Mouse (Mus musculus) midbrain, embryonic 13.5 days (tissue): Measurements from ENCODE around the gene Gm45208. TPM values are rescaled to one million over a fixed set of nuclear protein-coding genes. Genes with fewer than 3 reads are reported as not detected.
A peak's percentile ranks its signal among the peaks of the same experiment; 100 is the strongest.
"Not testable (repeated sequence)": the region's sequence is repeated elsewhere in the genome, so short reads cannot be mapped to it uniquely, and the experiment has no call there.

Source experiments
- ATAC-seq: fragments of 200-750 bp; cut with Nextera tagmentation; 2 replicates; pipeline ENCODE4 v1.8.0; 2017; ENCODE audit warnings: mild to moderate bottlenecking, moderate TSS enrichment, moderate library complexity
- H3K27ac ChIP-seq: fragments of 300-500 bp; sonication (generic); 2 replicates; pipeline ENCODE4 v1.5.1; 2015; ENCODE audit warnings: inconsistent platforms, mild to moderate bottlenecking, moderate library complexity
- H3K27me3 ChIP-seq: fragments of 300-500 bp; sonication (generic); 2 replicates; pipeline ENCODE4 v1.6.1; 2015; ENCODE audit warnings: mild to moderate bottlenecking, inconsistent platforms
- H3K36me3 ChIP-seq: fragments of 300-500 bp; sonication (generic); 2 replicates; pipeline ENCODE4 v1.6.1; 2015; ENCODE audit warnings: mild to moderate bottlenecking, inconsistent platforms
- H3K4me1 ChIP-seq: fragments of 300-500 bp; sonication (generic); replicated peaks from 2 replicates; pipeline ENCODE4 v1.6.1; 2015; ENCODE audit warnings: inconsistent platforms
- H3K4me2 ChIP-seq: fragments of 300-500 bp; sonication (generic); replicated peaks from 2 replicates; pipeline ENCODE4 v1.6.1; 2015; ENCODE audit warnings: moderate library complexity, mild to moderate bottlenecking, inconsistent platforms
- H3K4me3 ChIP-seq: fragments of 300-500 bp; sonication (generic); replicated peaks from 2 replicates; pipeline ENCODE4 v1.5.1; 2015; ENCODE audit warnings: mild to moderate bottlenecking, inconsistent platforms
- H3K9ac ChIP-seq: fragments of 300-500 bp; sonication (generic); replicated peaks from 2 replicates; pipeline ENCODE4 v1.6.1; 2015; ENCODE audit warnings: mild to moderate bottlenecking, inconsistent platforms
- H3K9me3 ChIP-seq: fragments of 300-500 bp; sonication (generic); 2 replicates; pipeline ENCODE4 v1.6.1; 2016; ENCODE audit warnings: mild to moderate bottlenecking, inconsistent platforms
- WGBS: fragments of 180-500 bp; shearing (Covaris S2); methylation state at CpG from one replicate; pipeline ENCODE4 v1.1.7; 2015; 5-methylcytosine and 5-hydroxymethylcytosine counted together
- polyA plus RNA-seq: library from polyadenylated mRNA; unstranded; fragments of >200 nt; fragmentation: Nextera tagmentation; extraction: Ambion mirVana; gene quantifications from 2 replicates; pipeline ENCODE4 v1.2.1, GENCODE M21; 2015

Gm45208 gene
- polyA plus RNA-seq, 1 experiment from 2014 or later: not detected

DNA sequence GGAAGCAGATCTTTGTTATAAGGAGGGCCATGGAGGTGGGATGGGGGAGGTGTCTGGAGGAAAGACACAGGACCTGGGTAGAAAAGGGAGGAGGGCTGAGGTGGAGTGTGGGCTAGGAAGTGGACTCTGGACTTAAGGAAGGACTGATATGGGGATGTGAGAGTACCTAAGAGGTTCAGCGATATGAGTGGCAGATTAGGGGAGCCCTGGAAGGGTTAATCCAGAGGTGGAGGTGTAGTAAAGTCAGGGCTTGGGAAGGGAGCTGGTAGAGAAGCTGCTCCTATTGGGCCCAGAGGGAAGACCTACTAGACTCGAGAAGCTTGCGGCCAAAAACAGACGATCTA, 6.8 kb downstream of the Gm45208 start:
- no peaks in the 10 kb centered on the region for H3K9me3 ChIP-seq
- peaks cover 13% of the 10 kb centered on the region for H3K4me1 ChIP-seq
- no peaks in the 10 kb centered on the region for H3K27me3 ChIP-seq
- H3K4me2 ChIP-seq: peak overlapping the region; percentile 62
- 42% methylated on average over 4 of the region's 4 CpGs for WGBS
- peaks cover 30% of the 10 kb centered on the region for H3K36me3 ChIP-seq
- peak; percentile 1; the same call in 1 of the 2 replicates for ATAC-seq
- H3K27ac ChIP-seq: peak overlapping the region; percentile 72; the same call in 1 of the 2 replicates
- H3K4me3 ChIP-seq: peak overlapping the region; percentile 48
- peak overlapping the region; percentile 66 for H3K9ac ChIP-seq

DNA sequence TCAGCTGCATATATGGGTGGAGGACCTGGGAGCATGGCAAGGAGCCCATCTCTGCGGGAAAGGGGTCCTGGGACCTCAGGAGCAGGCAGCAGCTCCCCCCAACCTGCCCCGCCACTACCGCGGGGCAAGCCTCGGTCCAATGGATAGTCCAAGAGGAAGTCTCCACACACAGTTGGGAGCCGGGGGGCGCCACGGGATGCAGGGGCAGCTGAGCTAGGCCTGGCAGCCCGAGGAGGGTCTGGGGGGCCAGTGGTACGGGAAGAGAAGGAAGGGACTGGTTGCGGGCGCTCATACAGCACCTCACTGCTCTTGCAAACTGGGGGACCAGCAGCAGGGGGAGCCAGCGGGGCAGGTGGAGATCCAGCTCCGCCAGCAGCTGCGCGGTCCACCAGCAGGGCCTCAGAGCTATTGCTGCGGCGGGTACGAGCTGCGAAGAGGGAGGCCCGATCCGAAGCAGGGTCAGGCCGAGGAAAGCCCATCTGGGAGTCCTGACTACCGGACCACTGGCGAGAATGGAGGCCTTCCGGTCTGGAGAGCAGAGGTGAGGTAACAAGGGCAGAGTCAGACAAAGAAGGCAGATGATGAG, 11.6 kb downstream of the Gm45208 start:
- Histone ChIP-seq H3K27me3 (no peaks in the 10 kb centered on the region), H3K4me2 (no peak overlapping the region), H3K4me1 (peaks cover 11% of the 10 kb centered on the region), H3K27ac (no peak overlapping the region), H3K9me3 (no peaks in the 10 kb centered on the region), H3K36me3 (peaks cover 45% of the 10 kb centered on the region), H3K4me3 (no peak overlapping the region), H3K9ac (no peak overlapping the region)
- WGBS: 32% methylated on average over 26 of the region's 26 CpGs
- ATAC-seq: no peak

DNA sequence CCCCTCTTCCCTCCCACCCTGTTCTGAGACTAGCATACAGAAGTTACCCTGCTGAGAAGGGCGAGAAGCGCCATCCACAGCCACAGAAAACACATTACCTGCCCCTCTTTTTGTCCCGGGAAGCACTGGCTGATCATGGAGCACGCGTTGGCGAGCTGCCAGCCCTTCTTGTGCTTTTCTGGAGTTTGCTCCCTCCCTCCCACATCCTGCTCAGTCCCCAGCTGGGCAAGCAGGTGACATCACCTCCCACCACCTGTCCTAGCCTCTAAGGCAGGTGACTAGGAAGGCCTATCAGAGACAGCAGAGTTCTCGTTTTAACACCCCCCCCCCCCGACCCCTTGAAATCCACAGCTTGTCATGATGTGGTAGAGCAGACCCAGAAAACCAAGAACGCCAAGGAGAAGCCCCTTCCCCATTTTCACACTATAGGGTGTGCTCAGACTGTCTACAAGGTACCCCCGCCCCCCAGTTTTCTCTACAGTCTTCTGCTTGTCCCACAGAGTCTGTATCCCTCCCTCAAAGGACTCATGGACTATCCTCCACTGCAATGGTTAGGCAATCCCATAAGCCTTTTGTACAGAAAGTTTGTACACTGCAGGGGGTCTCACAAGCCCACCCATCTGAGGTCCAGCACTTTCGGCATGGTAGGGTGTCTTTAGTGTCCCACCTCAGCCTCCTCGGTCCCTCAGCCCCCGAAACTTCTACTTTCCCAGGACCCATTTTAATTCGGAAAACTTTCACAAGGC, 17.5 kb downstream of the Gm45208 start:
- Histone ChIP-seq H3K27ac (no peak overlapping the region), H3K9me3 (no peaks in the 10 kb centered on the region), H3K4me1 (0 out of 2 replicates have a peak, but pooled peaks cover 3% of the 10 kb centered on the region), H3K9ac (no peak overlapping the region), H3K27me3 (no peaks in the 10 kb centered on the region), H3K36me3 (peaks cover 32% of the 10 kb centered on the region), H3K4me2 (no peak overlapping the region), H3K4me3 (no peak overlapping the region)
- ATAC-seq: no peak
- 74% methylated on average over 14 of the region's 14 CpGs for WGBS

- H3K27me3 ChIP-seq: no peaks in the 10 kb centered on the region
- no peak overlapping the region for H3K4me2 ChIP-seq
- no peak overlapping the region for H3K9ac ChIP-seq
- peaks cover 27% of the 10 kb centered on the region for H3K36me3 ChIP-seq
- 76% methylated on average over 10 of the region's 10 CpGs for WGBS
- no peak overlapping the region for H3K4me3 ChIP-seq
- H3K4me1 ChIP-seq: 0 out of 2 replicates have a peak, but pooled peaks cover 3% of the 10 kb centered on the region
- no peak for ATAC-seq
- no peak overlapping the region for H3K27ac ChIP-seq
- H3K9me3 ChIP-seq: no peaks in the 10 kb centered on the region
These were observed 18.2 kb downstream of the Gm45208 start for GRCm38 (mm10) chrX:7740082-7740819.

DNA sequence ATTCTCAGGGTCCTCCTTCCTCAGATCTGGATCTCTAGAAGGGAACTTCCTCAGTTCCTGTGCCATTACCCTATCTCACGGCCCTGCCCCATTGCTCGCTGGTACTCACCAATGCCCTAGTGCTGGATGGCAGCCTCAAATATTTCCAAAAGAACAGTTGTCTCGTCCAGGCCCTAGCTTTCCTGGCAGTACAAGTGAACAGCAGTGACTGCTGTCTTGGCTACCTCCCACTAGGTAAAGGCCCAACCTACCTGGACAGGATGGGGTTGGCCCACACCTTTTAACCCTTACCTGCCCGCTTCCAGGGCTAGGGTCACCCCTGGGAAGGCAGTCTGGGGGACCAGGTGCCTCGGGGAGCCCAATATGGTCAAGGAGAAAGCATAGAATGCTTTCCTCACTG, 19.1 kb downstream of the Gm45208 start:
- no peak overlapping the region for H3K4me3 ChIP-seq
- no peak overlapping the region for H3K9ac ChIP-seq
- H3K27me3 ChIP-seq: no peaks in the 10 kb centered on the region
- no peak for ATAC-seq
- H3K36me3 ChIP-seq: peaks cover 19% of the 10 kb centered on the region
- H3K4me2 ChIP-seq: no peak overlapping the region
- WGBS: 80% methylated on average over 5 of the region's 5 CpGs
- H3K9me3 ChIP-seq: no peaks in the 10 kb centered on the region
- H3K4me1 ChIP-seq: 0 out of 2 replicates have a peak, but pooled peaks cover 3% of the 10 kb centered on the region
- H3K27ac ChIP-seq: no peak overlapping the region

DNA sequence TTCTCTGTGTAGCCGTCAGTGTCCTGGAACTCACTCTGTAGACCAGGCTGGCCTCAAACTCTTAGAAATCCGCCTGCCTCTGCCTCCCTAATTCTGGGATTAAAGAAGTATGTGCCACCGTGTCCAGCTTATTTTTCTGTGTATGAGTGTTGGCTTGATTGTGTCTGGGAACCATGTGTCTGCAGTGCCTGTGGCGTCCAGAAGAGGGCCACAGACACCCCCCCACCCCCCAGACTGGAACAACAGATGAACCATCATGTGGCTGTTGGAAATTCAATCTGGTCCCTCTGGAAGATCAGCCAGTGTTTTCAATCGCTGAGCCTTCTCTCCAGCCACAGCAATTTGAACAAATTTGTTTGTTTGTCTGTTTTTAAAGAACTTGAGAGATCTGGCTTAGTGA, 21.4 kb downstream of the Gm45208 start:
- Histone ChIP-seq H3K4me1 (0 out of 2 replicates have a peak, but pooled peaks cover 3% of the 10 kb centered on the region), H3K27ac (no peak overlapping the region), H3K4me2 (no peak overlapping the region), H3K9ac (no peak overlapping the region), H3K9me3 (no peaks in the 10 kb centered on the region), H3K36me3 (no peaks in the 10 kb centered on the region), H3K4me3 (no peak overlapping the region), H3K27me3 (no peaks in the 10 kb centered on the region)
- no peak for ATAC-seq
- WGBS: 63% methylated on average over 5 of the region's 5 CpGs

DNA sequence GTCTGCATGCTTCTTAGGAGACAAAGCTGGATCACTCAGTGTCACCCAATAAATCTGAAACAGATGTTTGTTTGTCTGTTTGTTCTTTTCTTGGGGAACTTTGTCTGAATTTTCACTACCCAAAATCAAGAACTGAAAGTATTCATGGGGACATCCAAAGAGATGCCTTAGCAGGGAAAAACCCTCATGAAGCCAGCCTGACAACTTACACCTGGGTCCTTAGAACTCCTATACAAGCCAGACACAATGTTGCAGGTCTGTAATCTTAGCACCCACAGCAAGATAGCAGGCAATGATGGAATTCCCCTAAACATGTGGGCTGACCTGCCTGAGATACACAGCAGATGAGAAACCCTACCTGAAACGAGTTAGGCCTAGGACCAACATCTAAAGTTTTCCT, 22.9 kb downstream of the Gm45208 start:
- H3K9ac ChIP-seq: no peak overlapping the region
- H3K9me3 ChIP-seq: no peaks in the 10 kb centered on the region
- no peak overlapping the region for H3K4me2 ChIP-seq
- peaks cover 9% of the 10 kb centered on the region; the same call in 1 of the 2 replicates for H3K4me1 ChIP-seq
- no peak overlapping the region for H3K27ac ChIP-seq
- 80% methylated on average over 1 of the region's 1 CpGs for WGBS
- no peaks in the 10 kb centered on the region for H3K36me3 ChIP-seq
- H3K27me3 ChIP-seq: no peaks in the 10 kb centered on the region
- H3K4me3 ChIP-seq: no peak overlapping the region
- ATAC-seq: no peak

- no peak overlapping the region for H3K27ac ChIP-seq
- H3K4me1 ChIP-seq: peaks cover 9% of the 10 kb centered on the region; the same call in 1 of the 2 replicates
- H3K9ac ChIP-seq: no peak overlapping the region
- ATAC-seq: no peak
- no peak overlapping the region for H3K4me3 ChIP-seq
- H3K9me3 ChIP-seq: no peaks in the 10 kb centered on the region
- H3K27me3 ChIP-seq: no peaks in the 10 kb centered on the region
- no peaks in the 10 kb centered on the region for H3K36me3 ChIP-seq
- no peak overlapping the region for H3K4me2 ChIP-seq
- 91% methylated on average over 8 of the region's 8 CpGs for WGBS
These were observed 23.4 kb downstream of the Gm45208 start for GRCm38 (mm10) chrX:7745429-7745828.

- H3K4me2 ChIP-seq: peak within 1 kb of the TSS; percentile 58
- H3K27me3 ChIP-seq: no peaks in the 10 kb centered on the region
- peak within 1 kb of the TSS; percentile 61 for H3K4me3 ChIP-seq
- 10% methylated on average over 28 of the region's 56 CpGs for WGBS
- H3K36me3 ChIP-seq: no peaks in the 10 kb centered on the region
- 0 out of 2 replicates have a peak within 1 kb of the TSS, but pooled peaks have one; percentile 19 for H3K27ac ChIP-seq
- H3K9me3 ChIP-seq: no peaks in the 10 kb centered on the region
- H3K9ac ChIP-seq: peak within 1 kb of the TSS; percentile 72
- peak; percentile 90 for ATAC-seq
- peaks cover 9% of the 10 kb centered on the region; the same call in 1 of the 2 replicates for H3K4me1 ChIP-seq
These were observed 28.5 kb downstream of the Gm45208 start, which contains the start of gene Ccdc120 for GRCm38 (mm10) chrX:7750432-7751116. Gene Ccdc120 (minus strand): TSS chrX:7750905.

DNA sequence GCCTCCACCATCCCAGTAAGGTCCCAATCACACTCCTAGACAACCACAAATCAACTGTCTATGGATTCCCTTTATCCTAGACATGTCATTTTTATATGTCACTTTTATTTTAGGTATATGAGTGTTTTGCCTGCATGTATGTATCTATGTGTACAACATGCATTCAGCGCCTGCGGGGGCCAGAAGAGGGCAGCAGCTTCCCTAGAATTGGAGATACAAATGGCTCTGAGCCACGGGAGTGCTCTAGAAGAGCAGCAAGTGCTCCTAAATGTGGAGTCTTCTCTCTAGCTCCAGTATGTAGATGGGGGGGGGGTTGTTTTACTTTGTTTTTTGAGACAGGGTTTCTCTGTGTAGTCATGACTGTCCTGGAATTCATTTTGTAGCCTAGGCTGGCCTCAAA, 31.6 kb downstream of the Gm45208 start:
- not testable (repeated sequence) for H3K4me3 ChIP-seq, ATAC-seq, H3K27ac ChIP-seq, H3K9me3 ChIP-seq, H3K4me1 ChIP-seq, H3K36me3 ChIP-seq, H3K27me3 ChIP-seq, H3K9ac ChIP-seq, H3K4me2 ChIP-seq
- 21% methylated on average over 3 of the region's 3 CpGs for WGBS

GRCm38 (mm10) chrX:7762137-7762920, 40.3 kb downstream of the Gm45208 start, which contains the start of gene Tfe3:
Gene Tfe3 (plus strand): TSS chrX:7762560.
- peaks cover 27% of the 10 kb centered on the region for H3K4me1 ChIP-seq
- 23% methylated on average over 37 of the region's 38 CpGs for whole genome bisulfite sequencing
- no peaks in the 10 kb centered on the region for H3K27me3 ChIP-seq
- H3K9me3 ChIP-seq: no peaks in the 10 kb centered on the region; the same call in 1 of the 2 replicates
- H3K4me3 ChIP-seq: peak within 1 kb of the TSS; percentile 65
- H3K27ac ChIP-seq: peak within 1 kb of the TSS; percentile 35; the same call in 1 of the 2 replicates
- peaks cover 9% of the 10 kb centered on the region; the same call in 1 of the 2 replicates for H3K36me3 ChIP-seq
- H3K4me2 ChIP-seq: peak within 1 kb of the TSS; percentile 72
- ATAC-seq: peak; percentile 98
- peak within 1 kb of the TSS; percentile 75 for H3K9ac ChIP-seq
